Mouse (Mus musculus): Measurements from ENCODE around the gene Gpr176. TPM values are rescaled to one million over a fixed set of nuclear protein-coding genes. Genes with fewer than 3 reads are reported as not detected.

The Gpr176 gene
- polyA plus RNA-seq, 1 experiment from 2014 or later = 9.1 TPM

DNA sequence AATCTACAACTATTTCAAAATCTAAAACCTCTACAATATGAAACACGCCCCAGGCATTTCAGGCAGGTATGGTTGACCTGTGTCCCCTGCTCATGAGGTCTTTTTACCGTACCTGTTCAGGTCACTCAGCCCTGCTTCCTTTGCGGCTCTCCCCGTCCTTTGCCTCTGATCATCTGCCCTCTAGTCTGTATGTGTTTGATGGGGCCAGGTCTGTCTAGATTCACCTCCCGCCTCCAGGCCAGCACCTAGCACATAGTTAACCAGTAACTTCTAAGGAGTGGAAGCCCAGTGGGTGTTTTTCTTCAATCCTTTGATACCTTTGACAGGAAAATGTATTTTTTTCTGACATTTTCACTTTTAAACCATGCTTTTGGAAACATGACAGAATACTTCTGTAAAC, 26.5 kb upstream of the Gpr176 start:
- H3K27me3 ChIP-seq (replicated peaks) = no peaks in the 10 kb centered on the region
- no peak overlapping the region for H3K4me2 ChIP-seq
- H3K9ac ChIP-seq (replicated peaks) = no peak overlapping the region
- peaks cover 3% of the 10 kb centered on the region; the same call in 1 of the 2 replicates for H3K4me1 ChIP-seq
- ATAC-seq (ENCODE audit: low FRiP score) = no peak
- no peak overlapping the region for H3K27ac ChIP-seq (replicated peaks)
- no peak overlapping the region for H3K4me3 ChIP-seq (replicated peaks)
- H3K36me3 ChIP-seq = no peaks in the 10 kb centered on the region
- 93% methylated on average over 5 of the region's 5 CpGs for WGBS
- H3K9me3 ChIP-seq (replicated peaks) = no peaks in the 10 kb centered on the region

- Histone ChIP-seq H3K9me3 (replicated peaks) (no peaks in the 10 kb centered on the region), H3K27ac (replicated peaks) (no peak overlapping the region), H3K4me1 (peaks cover 19% of the 10 kb centered on the region), H3K4me2 (no peak overlapping the region), H3K4me3 (replicated peaks) (no peak overlapping the region), H3K9ac (replicated peaks) (no peak overlapping the region), H3K27me3 (replicated peaks) (no peaks in the 10 kb centered on the region), H3K36me3 (no peaks in the 10 kb centered on the region)
- no peak for ATAC-seq (ENCODE audit: low FRiP score)
- WGBS = 73% methylated on average over 5 of the region's 5 CpGs
Measured at GRCm38 (mm10) chr2:118391201-118391600, 18.0 kb upstream of the Gpr176 start.

DNA sequence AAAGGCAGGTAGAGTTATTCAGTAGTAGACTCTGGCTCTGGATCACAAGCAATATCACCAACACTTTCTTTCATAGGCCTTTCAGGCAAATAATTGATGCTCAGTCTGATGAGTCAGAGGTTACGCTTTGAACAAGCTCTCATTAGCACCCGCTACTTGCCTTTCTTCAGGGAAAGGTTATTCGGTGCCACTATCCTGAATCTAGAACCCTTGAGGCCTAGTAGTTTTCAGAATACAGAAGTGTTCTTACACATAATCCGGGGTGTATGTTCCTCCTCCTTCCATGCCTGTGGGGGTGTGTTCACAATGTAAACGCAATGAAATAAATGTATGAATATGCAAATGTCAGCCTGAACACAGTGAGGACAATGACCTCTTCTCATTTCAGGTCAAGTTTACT, 16.9 kb upstream of the Gpr176 start:
- H3K9me3 ChIP-seq (replicated peaks) = no peaks in the 10 kb centered on the region
- ATAC-seq (ENCODE audit: low FRiP score) = no peak
- H3K4me3 ChIP-seq (replicated peaks) = no peak overlapping the region
- H3K27ac ChIP-seq (replicated peaks) = no peak overlapping the region
- no peaks in the 10 kb centered on the region for H3K36me3 ChIP-seq
- no peaks in the 10 kb centered on the region for H3K27me3 ChIP-seq (replicated peaks)
- peaks cover 19% of the 10 kb centered on the region for H3K4me1 ChIP-seq
- peak overlapping the region; percentile 77; the same call in 1 of the 2 replicates for H3K4me2 ChIP-seq
- 84% methylated on average over 5 of the region's 5 CpGs for WGBS
- no peak overlapping the region for H3K9ac ChIP-seq (replicated peaks)

- Histone ChIP-seq H3K36me3 (no peaks in the 10 kb centered on the region), H3K4me3 (replicated peaks) (peak overlapping the region; percentile 88; the same call in 1 of the 2 replicates), H3K4me1 (peaks cover 19% of the 10 kb centered on the region), H3K27me3 (replicated peaks) (no peaks in the 10 kb centered on the region), H3K9ac (replicated peaks) (no peak overlapping the region; the same call in 1 of the 2 replicates), H3K9me3 (replicated peaks) (no peaks in the 10 kb centered on the region), H3K4me2 (peak overlapping the region; percentile 77), H3K27ac (replicated peaks) (no peak overlapping the region)
- WGBS = 71% methylated on average over 3 of the region's 3 CpGs
- ATAC-seq (ENCODE audit: low FRiP score) = no peak
Measured at GRCm38 (mm10) chr2:118389569-118389968, 16.4 kb upstream of the Gpr176 start.

- Histone ChIP-seq H3K27me3 (replicated peaks) (no peaks in the 10 kb centered on the region), H3K36me3 (no peaks in the 10 kb centered on the region), H3K9ac (replicated peaks) (peak within 1 kb of the TSS; percentile 96), H3K27ac (replicated peaks) (peak within 1 kb of the TSS; percentile 96), H3K4me3 (replicated peaks) (peak within 1 kb of the TSS; percentile 88), H3K9me3 (replicated peaks) (no peaks in the 10 kb centered on the region), H3K4me1 (peaks cover 19% of the 10 kb centered on the region), H3K4me2 (peak within 1 kb of the TSS; percentile 77)
- peak; percentile 98 for ATAC-seq (ENCODE audit: low FRiP score)
- 1% methylated on average over 59 of the region's 61 CpGs for WGBS
Measured at GRCm38 (mm10) chr2:118388341-118389335, 15.4 kb upstream of the Gpr176 start, which contains the start of gene Eif2ak4. Gene Eif2ak4, plus strand, starts transcription at chr2:118388618.

- WGBS = 69% methylated on average over 5 of the region's 5 CpGs
- Histone ChIP-seq H3K4me1 (peaks cover 6% of the 10 kb centered on the region), H3K4me3 (replicated peaks) (no peak overlapping the region), H3K27ac (replicated peaks) (no peak overlapping the region), H3K36me3 (no peaks in the 10 kb centered on the region), H3K9me3 (replicated peaks) (no peaks in the 10 kb centered on the region), H3K4me2 (no peak overlapping the region), H3K27me3 (replicated peaks) (no peaks in the 10 kb centered on the region), H3K9ac (replicated peaks) (no peak overlapping the region)
- no peak for ATAC-seq (ENCODE audit: low FRiP score)
Measured at GRCm38 (mm10) chr2:118383387-118383786, 10.2 kb upstream of the Gpr176 start.

- no peaks in the 10 kb centered on the region for H3K4me1 ChIP-seq
- ATAC-seq (ENCODE audit: low FRiP score) = no peak
- no peak overlapping the region for H3K4me2 ChIP-seq
- no peaks in the 10 kb centered on the region for H3K9me3 ChIP-seq (replicated peaks)
- H3K27me3 ChIP-seq (replicated peaks) = no peaks in the 10 kb centered on the region
- no peaks in the 10 kb centered on the region for H3K36me3 ChIP-seq
- H3K27ac ChIP-seq (replicated peaks) = no peak overlapping the region
- no peak overlapping the region for H3K9ac ChIP-seq (replicated peaks)
- H3K4me3 ChIP-seq (replicated peaks) = no peak overlapping the region
- 18% methylated on average over 1 of the region's 1 CpGs for WGBS
Measured at GRCm38 (mm10) chr2:118379756-118380155, 6.5 kb upstream of the Gpr176 start.

DNA sequence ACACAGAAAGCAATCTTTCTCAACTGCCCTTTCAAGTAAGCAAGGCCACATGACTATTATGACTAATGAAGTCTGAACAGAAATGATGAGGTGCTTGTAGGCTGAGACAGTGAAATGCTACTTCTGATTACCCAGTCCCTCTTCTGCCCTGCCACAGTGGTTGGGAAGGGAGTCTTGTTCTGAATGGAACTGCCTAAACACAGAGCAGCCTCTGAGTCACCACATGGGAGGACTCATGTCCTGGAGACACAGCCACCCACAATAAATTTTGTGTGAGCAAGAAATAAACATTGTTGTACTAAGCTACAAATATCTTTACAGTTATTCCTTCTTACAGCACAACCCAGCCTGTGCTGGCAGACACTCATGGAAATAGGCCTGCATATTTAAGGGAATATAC, 2.7 kb upstream of the Gpr176 start:
- no peaks in the 10 kb centered on the region for H3K27me3 ChIP-seq (replicated peaks)
- H3K9ac ChIP-seq (replicated peaks) = no peak overlapping the region
- H3K9me3 ChIP-seq (replicated peaks) = no peaks in the 10 kb centered on the region
- no peak overlapping the region for H3K4me2 ChIP-seq
- no peak overlapping the region for H3K4me3 ChIP-seq (replicated peaks)
- H3K4me1 ChIP-seq = peaks cover 19% of the 10 kb centered on the region
- H3K36me3 ChIP-seq = no peaks in the 10 kb centered on the region
- ATAC-seq (ENCODE audit: low FRiP score) = no peak
- H3K27ac ChIP-seq (replicated peaks) = no peak overlapping the region

- H3K4me1 ChIP-seq = peaks cover 19% of the 10 kb centered on the region
- 67% methylated on average over 1 of the region's 1 CpGs for WGBS
- no peak overlapping the region for H3K4me2 ChIP-seq
- no peaks in the 10 kb centered on the region for H3K36me3 ChIP-seq
- no peaks in the 10 kb centered on the region for H3K9me3 ChIP-seq (replicated peaks)
- no peak overlapping the region for H3K9ac ChIP-seq (replicated peaks)
- H3K4me3 ChIP-seq (replicated peaks) = no peak overlapping the region
- no peak for ATAC-seq (ENCODE audit: low FRiP score)
- no peak overlapping the region for H3K27ac ChIP-seq (replicated peaks)
- H3K27me3 ChIP-seq (replicated peaks) = peaks cover 3% of the 10 kb centered on the region
Measured at GRCm38 (mm10) chr2:118375522-118375921, 2.3 kb upstream of the Gpr176 start.

- Histone ChIP-seq H3K27me3 (replicated peaks) (peaks cover 13% of the 10 kb centered on the region), H3K4me3 (replicated peaks) (peak overlapping the region; percentile 55), H3K9ac (replicated peaks) (peak overlapping the region; percentile 62), H3K9me3 (replicated peaks) (no peaks in the 10 kb centered on the region), H3K4me1 (peaks cover 19% of the 10 kb centered on the region), H3K27ac (replicated peaks) (peak overlapping the region; percentile 82), H3K36me3 (no peaks in the 10 kb centered on the region), H3K4me2 (peak overlapping the region; percentile 98)
- under 1% methylated on average over 43 of the region's 43 CpGs for WGBS
- peak; percentile 95 for ATAC-seq (ENCODE audit: low FRiP score)
Measured at GRCm38 (mm10) chr2:118373572-118374279, 507 bp upstream of the Gpr176 start.

DNA sequence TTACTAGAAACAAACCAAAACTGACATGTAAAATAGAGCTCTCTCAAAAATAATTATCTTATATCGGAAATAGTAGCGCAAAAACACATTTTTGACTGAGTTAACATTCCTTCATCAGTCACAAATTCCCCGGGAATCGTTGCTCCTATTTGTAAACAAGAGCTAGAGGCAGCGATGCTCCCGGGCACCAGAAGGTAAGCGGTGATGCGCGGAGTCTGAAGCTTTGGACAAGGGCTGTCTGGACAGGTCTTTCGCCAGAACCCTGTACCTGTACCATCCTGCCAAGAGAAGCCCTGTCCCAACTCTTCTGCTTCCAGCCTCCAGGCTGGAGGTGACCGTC, 688 bp downstream of the Gpr176 start:
- Histone ChIP-seq H3K36me3 (no peaks in the 10 kb centered on the region), H3K4me1 (peaks cover 19% of the 10 kb centered on the region), H3K27ac (replicated peaks) (no peak overlapping the region), H3K9ac (replicated peaks) (peak overlapping the region; percentile 62), H3K4me3 (replicated peaks) (peak overlapping the region; percentile 55), H3K27me3 (replicated peaks) (peaks cover 13% of the 10 kb centered on the region), H3K4me2 (peak overlapping the region; percentile 98), H3K9me3 (replicated peaks) (no peaks in the 10 kb centered on the region)
- WGBS = 11% methylated on average over 11 of the region's 11 CpGs
- ATAC-seq (ENCODE audit: low FRiP score) = no peak

All from neural tube, embryonic 15.5 days (tissue).